Mouse (Mus musculus) lung, embryonic 16.5 days (tissue): Measurements from ENCODE around the gene Lyrm1. TPM values are rescaled to one million over a fixed set of nuclear protein-coding genes. Genes with fewer than 3 reads are reported as not detected.

Experiments
- ATAC-seq: fragments of 200-750 bp; cut with Nextera tagmentation; 2 replicates; pipeline ENCODE4 v1.8.0; 2017; ENCODE audit warnings: low read depth, mild to moderate bottlenecking, moderate library complexity
- H3K27ac ChIP-seq: fragments of 300-500 bp; sonication (generic); 2 replicates; pipeline ENCODE4 v1.5.1; 2014; ENCODE audit warnings: mild to moderate bottlenecking, control low read depth, low read length
- H3K27me3 ChIP-seq: fragments of 300-500 bp; sonication (generic); 2 replicates; pipeline ENCODE4 v1.6.1; 2014; ENCODE audit warnings: low read depth, low read length, mixed read lengths; ENCODE audit not compliant: control insufficient read depth, insufficient read depth
- H3K36me3 ChIP-seq: fragments of 300-500 bp; sonication (generic); 2 replicates; pipeline ENCODE4 v1.6.1; 2014; ENCODE audit warnings: low read length; ENCODE audit not compliant: control insufficient read depth, insufficient read depth
- H3K4me1 ChIP-seq: fragments of 300-500 bp; sonication (generic); replicated peaks from 2 replicates; pipeline ENCODE4 v1.6.1; 2014; ENCODE audit warnings: low read length, mixed read lengths; ENCODE audit not compliant: control insufficient read depth, insufficient read depth
- H3K4me2 ChIP-seq: fragments of 300-500 bp; sonication (generic); 2 replicates; pipeline ENCODE4 v1.6.1; 2014; ENCODE audit warnings: low read depth, low read length, control low read depth
- H3K4me3 ChIP-seq: fragments of 300-500 bp; sonication (generic); 2 replicates; pipeline ENCODE4 v1.5.1; 2014; ENCODE audit warnings: mild to moderate bottlenecking, low read length, control low read depth
- H3K9ac ChIP-seq: fragments of 300-500 bp; sonication (generic); 2 replicates; pipeline ENCODE4 v1.6.1; 2014; ENCODE audit warnings: low read length, control low read depth
- H3K9me3 ChIP-seq: fragments of 300-500 bp; sonication (generic); 2 replicates; pipeline ENCODE4 v1.6.1; 2016; ENCODE audit warnings: low read length; ENCODE audit not compliant: control insufficient read depth
- WGBS: fragments of 180-500 bp; shearing (Covaris S2); extraction: QIAGEN DNeasy Blood & Tissue Kit; methylation state at CpG from one replicate; pipeline ENCODE4 v1.1.7; 2014; 5-methylcytosine and 5-hydroxymethylcytosine counted together
- polyA plus RNA-seq: library from polyadenylated mRNA; unstranded; fragments of >200 nt; fragmentation: Nextera tagmentation; extraction: Ambion mirVana; gene quantifications from 2 replicates; pipeline ENCODE4 v1.2.1, GENCODE M21; 2015

Gene Lyrm1
- polyA plus RNA-seq, 1 experiment from 2014 or later: 6.6 TPM

DNA sequence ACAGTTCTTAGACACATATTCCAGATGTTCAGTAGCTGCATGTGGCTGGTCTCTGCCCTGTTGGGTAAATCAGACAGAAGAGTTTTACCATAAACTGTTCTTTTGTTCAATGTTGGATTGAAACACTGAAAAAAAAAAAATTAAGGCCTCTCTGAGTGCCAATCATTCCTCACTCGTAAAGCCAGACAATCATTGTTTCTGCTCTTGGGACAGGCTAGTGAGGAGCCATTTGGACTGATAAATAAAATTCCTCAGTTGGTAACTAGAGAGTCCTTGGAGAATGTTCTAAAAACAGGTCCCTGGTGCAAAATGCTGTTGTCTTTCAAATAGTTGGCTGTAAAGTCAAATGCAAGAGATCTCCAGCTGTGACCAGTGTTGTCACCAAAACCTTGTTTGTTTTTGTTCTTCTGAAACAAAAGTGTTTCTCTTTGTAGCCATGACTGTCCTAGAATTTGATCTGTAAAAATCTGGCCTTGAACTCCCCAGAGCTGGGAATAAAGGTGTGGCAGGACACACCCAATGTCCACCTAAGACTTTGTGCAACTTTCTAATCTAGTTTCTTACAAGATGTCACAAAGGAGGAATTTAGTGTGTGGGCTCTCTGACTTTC is 2.7 kb downstream of the Lyrm1 start:
- Histone ChIP-seq H3K36me3 (no peaks in the 10 kb centered on the region), H3K4me2 (no peak overlapping the region), H3K9me3 (no peaks in the 10 kb centered on the region), H3K27ac (no peak overlapping the region), H3K9ac (no peak overlapping the region), H3K27me3 (no peaks in the 10 kb centered on the region), H3K4me1 (peaks cover 16% of the 10 kb centered on the region), H3K4me3 (no peak overlapping the region)
- whole genome bisulfite sequencing: 42% methylated on average over 1 of the region's 1 CpGs
- ATAC-seq: no peak

DNA sequence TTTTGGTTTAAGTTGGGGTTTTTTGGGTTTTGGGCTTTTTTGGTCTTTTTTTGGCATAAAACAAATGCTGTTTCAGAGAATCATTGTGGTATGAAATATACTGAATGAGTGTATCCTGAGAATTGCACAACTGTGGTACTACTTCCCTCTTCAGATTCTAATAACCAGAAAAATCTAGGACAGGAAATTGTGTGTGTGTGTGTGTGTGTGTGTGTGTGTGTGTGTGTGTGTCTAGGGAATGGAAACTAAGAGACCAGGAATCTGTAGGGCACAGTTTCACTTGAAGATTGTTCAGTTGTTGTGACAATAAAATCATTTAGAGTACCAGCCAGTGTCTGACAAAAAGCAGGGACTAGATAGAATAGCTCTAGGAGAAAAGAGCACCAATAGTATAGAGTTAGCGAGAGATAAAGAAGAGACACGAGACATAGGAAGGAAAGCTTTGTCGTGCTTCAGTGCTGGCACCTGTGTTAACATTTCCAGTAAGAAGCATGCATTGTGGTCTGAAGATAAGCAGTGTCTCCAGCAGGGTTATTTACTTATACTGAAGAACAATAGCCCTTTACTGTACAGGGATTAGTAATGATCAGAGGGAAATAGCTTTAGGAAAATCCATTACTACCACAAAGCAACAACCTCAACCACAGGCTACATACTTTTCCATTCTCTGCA is 3.9 kb downstream of the Lyrm1 start:
- H3K27ac ChIP-seq: no peak overlapping the region

GRCm38 (mm10) chr7:119906523-119907215 is 11.0 kb downstream of the Lyrm1 start:
- Histone ChIP-seq H3K4me1 (no peaks in the 10 kb centered on the region), H3K36me3 (no peaks in the 10 kb centered on the region)
- WGBS: 82% methylated on average over 3 of the region's 3 CpGs

More for the DNA sequence above, 3.9 kb downstream of the Lyrm1 start:
- H3K4me1 ChIP-seq: peaks cover 9% of the 10 kb centered on the region
- no peaks in the 10 kb centered on the region for H3K27me3 ChIP-seq
- H3K4me2 ChIP-seq: no peak overlapping the region
- WGBS: 48% methylated on average over 3 of the region's 3 CpGs
- no peak overlapping the region for H3K9ac ChIP-seq
- ATAC-seq: no peak
- no peaks in the 10 kb centered on the region for H3K36me3 ChIP-seq
- no peaks in the 10 kb centered on the region for H3K9me3 ChIP-seq
- no peak overlapping the region for H3K4me3 ChIP-seq

DNA sequence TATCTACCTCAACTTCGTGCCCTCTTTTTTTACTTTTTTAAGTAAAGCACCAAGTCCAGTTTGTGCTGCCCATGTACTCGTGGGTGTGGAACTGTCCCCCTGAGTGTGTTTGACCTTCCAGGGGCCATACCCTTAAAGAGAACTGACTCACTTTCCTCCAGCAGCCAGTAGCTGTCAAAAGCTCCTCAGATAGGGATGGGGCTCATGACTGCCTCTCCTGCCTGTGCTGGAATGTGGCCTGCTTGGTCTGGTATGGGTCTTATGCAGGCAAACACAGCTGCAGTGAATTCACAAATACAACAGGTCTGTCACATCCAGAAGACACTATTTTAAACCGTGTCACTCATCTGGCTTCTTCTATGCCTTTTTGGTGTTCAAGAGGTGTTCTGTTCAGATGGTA is 16.1 kb downstream of the Lyrm1 start:
- no peak for ATAC-seq

More at GRCm38 (mm10) chr7:119906523-119907215, 11.0 kb downstream of the Lyrm1 start:
- Histone ChIP-seq H3K27ac (no peak overlapping the region), H3K9me3 (no peaks in the 10 kb centered on the region), H3K4me3 (no peak overlapping the region), H3K27me3 (no peaks in the 10 kb centered on the region), H3K9ac (no peak overlapping the region), H3K4me2 (no peak overlapping the region)
- no peak for ATAC-seq

DNA sequence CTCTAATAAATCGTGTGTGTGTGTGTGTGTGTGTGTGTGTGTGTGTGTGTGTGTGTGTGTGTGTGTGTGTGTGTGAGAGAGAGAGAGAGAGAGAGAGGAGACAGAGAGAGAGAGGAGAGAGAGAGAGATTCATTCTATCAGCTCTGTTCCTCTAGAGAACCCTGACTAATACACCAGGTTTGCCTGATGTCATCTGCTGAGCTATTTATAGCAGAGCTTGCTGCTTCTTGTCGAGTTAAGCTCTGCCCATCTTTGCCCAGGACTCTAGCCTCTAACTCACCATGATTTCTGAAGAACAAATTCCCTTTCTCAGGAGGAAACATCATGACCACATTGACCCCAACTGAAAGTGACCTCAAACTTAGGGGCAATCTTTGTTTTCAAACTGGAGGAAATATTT is 24.8 kb downstream of the Lyrm1 start:
- Histone ChIP-seq H3K27me3 (no peaks in the 10 kb centered on the region), H3K9me3 (no peaks in the 10 kb centered on the region), H3K9ac (no peak overlapping the region), H3K36me3 (no peaks in the 10 kb centered on the region), H3K4me1 (no peaks in the 10 kb centered on the region), H3K4me2 (no peak overlapping the region), H3K27ac (no peak overlapping the region), H3K4me3 (no peak overlapping the region)
- WGBS: 33% methylated on average over 2 of the region's 2 CpGs
- no peak for ATAC-seq

More for the DNA sequence above, 16.1 kb downstream of the Lyrm1 start:
- no peaks in the 10 kb centered on the region for H3K36me3 ChIP-seq
- H3K4me2 ChIP-seq: no peak overlapping the region
- no peak overlapping the region for H3K27ac ChIP-seq
- H3K9ac ChIP-seq: no peak overlapping the region
- H3K4me3 ChIP-seq: no peak overlapping the region
- 61% methylated on average over 3 of the region's 3 CpGs for WGBS
- no peaks in the 10 kb centered on the region for H3K9me3 ChIP-seq
- no peaks in the 10 kb centered on the region for H3K4me1 ChIP-seq
- H3K27me3 ChIP-seq: no peaks in the 10 kb centered on the region

DNA sequence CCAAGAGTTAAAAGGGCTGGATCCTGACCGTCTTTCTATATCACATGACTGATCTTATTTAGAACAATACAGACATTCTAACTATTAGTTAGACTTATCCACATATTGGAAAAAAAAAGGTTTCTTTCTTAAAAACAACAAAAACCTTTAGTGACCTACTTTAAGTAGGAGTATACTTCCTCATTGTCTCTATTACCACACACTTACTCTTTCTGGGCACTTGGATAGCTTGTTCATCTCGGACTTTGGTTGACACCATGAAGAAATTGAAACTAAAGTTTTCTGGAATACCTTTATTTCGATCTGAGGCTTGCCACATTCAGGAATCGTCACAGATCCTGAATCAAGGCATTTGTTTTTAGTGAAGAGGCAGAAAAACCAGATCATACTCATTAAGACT is 25.4 kb downstream of the Lyrm1 start:
- Histone ChIP-seq H3K9ac (no peak overlapping the region), H3K27ac (no peak overlapping the region), H3K27me3 (no peaks in the 10 kb centered on the region), H3K4me2 (no peak overlapping the region), H3K9me3 (no peaks in the 10 kb centered on the region), H3K4me1 (no peaks in the 10 kb centered on the region), H3K36me3 (no peaks in the 10 kb centered on the region), H3K4me3 (no peak overlapping the region)
- WGBS: 69% methylated on average over 4 of the region's 4 CpGs
- no peak for ATAC-seq

DNA sequence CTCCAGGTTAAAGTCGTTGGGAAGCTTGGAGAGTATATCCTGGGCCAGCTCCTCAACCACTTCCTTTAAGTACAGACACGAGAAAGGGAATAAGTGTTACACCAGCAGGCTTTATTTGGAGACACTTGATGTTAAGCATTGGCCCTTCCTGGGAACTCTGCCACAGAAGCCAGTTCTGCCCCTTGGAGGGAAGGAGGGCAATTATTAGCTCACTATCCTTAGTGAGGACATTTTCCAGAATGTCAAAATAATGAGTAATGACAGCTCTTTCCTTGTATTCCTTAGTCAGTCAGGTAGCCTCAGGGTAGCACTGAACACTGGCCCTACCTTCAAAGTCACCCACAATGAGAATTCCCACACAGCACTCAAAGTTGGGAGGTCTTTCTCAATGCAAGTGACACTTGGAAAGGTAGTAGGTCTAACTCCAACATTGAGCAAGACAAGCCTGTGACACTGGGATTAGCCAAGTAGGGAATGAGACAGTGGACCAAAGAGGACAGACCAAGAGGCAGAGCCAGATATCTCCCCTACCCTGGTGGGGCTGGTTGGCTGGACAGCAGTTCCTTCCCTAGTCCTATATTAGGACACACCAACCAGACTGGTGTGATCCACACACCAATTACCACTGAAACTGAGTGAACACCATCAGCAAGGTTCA is 33.3 kb downstream of the Lyrm1 start:
- Histone ChIP-seq H3K9ac (no peak overlapping the region), H3K4me3 (no peak overlapping the region), H3K27ac (no peak overlapping the region), H3K4me2 (no peak overlapping the region), H3K4me1 (no peaks in the 10 kb centered on the region), H3K9me3 (no peaks in the 10 kb centered on the region), H3K36me3 (no peaks in the 10 kb centered on the region), H3K27me3 (no peaks in the 10 kb centered on the region)
- ATAC-seq: no peak
- WGBS: 43% methylated on average over 2 of the region's 2 CpGs

DNA sequence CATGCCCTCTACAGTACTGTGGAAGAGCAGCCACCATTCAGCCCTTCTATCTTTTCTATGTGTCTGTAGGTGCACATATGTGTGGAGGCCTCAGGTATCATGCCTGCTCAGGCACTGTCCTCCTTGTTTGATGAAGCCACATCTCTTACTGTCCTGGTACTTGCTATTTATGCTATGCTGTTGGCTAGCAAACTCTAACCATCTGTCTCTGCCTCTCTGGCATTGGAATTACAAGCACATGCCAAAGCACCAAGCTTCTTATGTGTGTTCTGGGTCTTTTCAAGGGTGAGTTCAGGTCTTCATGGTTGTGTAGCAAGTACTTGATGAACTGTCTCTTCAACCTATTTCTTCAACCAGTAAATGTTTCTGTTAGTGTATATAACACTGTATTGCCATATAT is 40.7 kb downstream of the Lyrm1 start:
- Histone ChIP-seq H3K4me3 (no peak overlapping the region), H3K9ac (no peak overlapping the region), H3K4me1 (no peaks in the 10 kb centered on the region), H3K4me2 (no peak overlapping the region), H3K9me3 (no peaks in the 10 kb centered on the region), H3K36me3 (no peaks in the 10 kb centered on the region), H3K27me3 (no peaks in the 10 kb centered on the region), H3K27ac (no peak overlapping the region)
- ATAC-seq: no peak

DNA sequence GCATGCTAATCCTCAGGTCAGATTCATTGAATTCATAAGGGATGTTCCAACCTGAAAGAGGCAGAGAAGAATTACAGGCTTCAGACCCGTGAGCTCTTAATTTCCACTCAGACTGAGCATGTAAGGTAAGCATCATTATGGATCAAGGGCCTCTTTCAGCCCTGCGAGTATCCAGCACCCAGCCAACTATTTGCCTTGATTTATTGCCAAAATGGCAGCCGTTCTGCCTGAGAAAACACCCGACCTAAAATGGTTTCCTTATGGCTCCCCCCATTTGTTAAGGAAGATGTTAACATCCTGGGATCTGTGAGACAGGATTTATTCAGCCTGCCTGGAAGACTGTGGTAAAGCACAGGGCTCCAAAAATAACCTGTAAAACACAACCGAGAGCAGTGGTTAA is 41.4 kb downstream of the Lyrm1 start:
- H3K27ac ChIP-seq: no peak overlapping the region
- H3K36me3 ChIP-seq: no peaks in the 10 kb centered on the region
- no peaks in the 10 kb centered on the region for H3K27me3 ChIP-seq
- 63% methylated on average over 5 of the region's 5 CpGs for WGBS
- no peak overlapping the region for H3K9ac ChIP-seq
- no peaks in the 10 kb centered on the region for H3K9me3 ChIP-seq
- H3K4me1 ChIP-seq: no peaks in the 10 kb centered on the region
- no peak for ATAC-seq
- H3K4me2 ChIP-seq: no peak overlapping the region
- no peak overlapping the region for H3K4me3 ChIP-seq
